Mouse (Mus musculus) heart, embryonic 12.5 days (tissue): ENCODE results near the gene Taf1c. TPM values are rescaled to one million over a fixed set of nuclear protein-coding genes. Genes with fewer than 3 reads are reported as not detected.
A peak's percentile ranks its signal among the peaks of the same experiment; 100 is the strongest.

Experiments used
- ATAC-seq: fragments of 200-750 bp; cut with Nextera tagmentation; 2 replicates; pipeline ENCODE4 v1.8.0; 2017; ENCODE audit warnings: moderate TSS enrichment, moderate library complexity; ENCODE audit not compliant: insufficient number of reproducible peaks, low FRiP score
- H3K27ac ChIP-seq: fragments of 300-500 bp; sonication (generic); 2 replicates; pipeline ENCODE4 v1.5.1; 2016; ENCODE audit warnings: mild to moderate bottlenecking, moderate library complexity; ENCODE audit not compliant: poor library complexity, severe bottlenecking
- H3K27me3 ChIP-seq: fragments of 300-500 bp; sonication (generic); replicated peaks from 2 replicates; pipeline ENCODE4 v1.6.1; 2016; ENCODE audit warnings: mild to moderate bottlenecking, moderate library complexity
- H3K36me3 ChIP-seq: fragments of 300-500 bp; sonication (generic); 2 replicates; pipeline ENCODE4 v1.6.1; 2016; ENCODE audit warnings: mild to moderate bottlenecking, moderate library complexity
- H3K4me1 ChIP-seq: fragments of 300-500 bp; sonication (generic); replicated peaks from 2 replicates; pipeline ENCODE4 v1.6.1; 2016; ENCODE audit warnings: mild to moderate bottlenecking
- H3K4me2 ChIP-seq: fragments of 300-500 bp; sonication (generic); 2 replicates; pipeline ENCODE4 v1.6.1; 2016; ENCODE audit warnings: mild to moderate bottlenecking, moderate library complexity
- H3K4me3 ChIP-seq: fragments of 300-500 bp; sonication (generic); 2 replicates; pipeline ENCODE4 v1.5.1; 2016; ENCODE audit warnings: mild to moderate bottlenecking
- H3K9ac ChIP-seq: fragments of 300-500 bp; sonication (generic); 2 replicates; pipeline ENCODE4 v1.6.1; 2016; ENCODE audit warnings: mild to moderate bottlenecking, moderate library complexity
- H3K9me3 ChIP-seq: fragments of 300-500 bp; sonication (generic); replicated peaks from 2 replicates; pipeline ENCODE4 v1.6.1; 2016; ENCODE audit warnings: mild to moderate bottlenecking, moderate library complexity
- WGBS: fragments of 180-500 bp; shearing (Covaris S2); methylation state at CpG from one replicate; pipeline ENCODE4 v1.1.7; 2016; 5-methylcytosine and 5-hydroxymethylcytosine counted together
- polyA plus RNA-seq: library from polyadenylated mRNA; unstranded; fragments of >200 nt; fragmentation: Nextera tagmentation; extraction: Ambion mirVana; gene quantifications from 2 replicates; pipeline ENCODE4 v1.2.1, GENCODE M21; 2016

The Taf1c gene
- polyA plus RNA-seq, 1 experiment from 2014 or later = 8.6 TPM

GRCm38 (mm10) chr8:119635958-119636357 lies 30.9 kb upstream of the Taf1c start:
- H3K4me1 ChIP-seq = peaks cover 19% of the 10 kb centered on the region
- no peak overlapping the region for H3K4me2 ChIP-seq
- H3K9ac ChIP-seq = no peak overlapping the region
- H3K9me3 ChIP-seq = no peaks in the 10 kb centered on the region
- peaks cover 52% of the 10 kb centered on the region for H3K27me3 ChIP-seq
- WGBS = 29% methylated on average over 2 of the region's 2 CpGs
- H3K36me3 ChIP-seq = no peaks in the 10 kb centered on the region
- no peak overlapping the region for H3K27ac ChIP-seq
- no peak overlapping the region for H3K4me3 ChIP-seq
- ATAC-seq = no peak

GRCm38 (mm10) chr8:119635378-119635777 lies 30.4 kb upstream of the Taf1c start, which contains the start of gene Kcng4:
TSS of gene Kcng4 (minus strand) at chr8:119635680.
- ATAC-seq = 0 out of 2 replicates have a peak, but pooled peaks have one; percentile 9
- H3K4me2 ChIP-seq = no peak within 1 kb of the TSS
- H3K36me3 ChIP-seq = no peaks in the 10 kb centered on the region
- H3K9me3 ChIP-seq = no peaks in the 10 kb centered on the region
- no peak within 1 kb of the TSS for H3K9ac ChIP-seq
- peaks cover 19% of the 10 kb centered on the region for H3K4me1 ChIP-seq
- H3K27ac ChIP-seq = no peak within 1 kb of the TSS
- no peak within 1 kb of the TSS for H3K4me3 ChIP-seq
- 27% methylated on average over 6 of the region's 6 CpGs for WGBS
- H3K27me3 ChIP-seq = peaks cover 52% of the 10 kb centered on the region

DNA sequence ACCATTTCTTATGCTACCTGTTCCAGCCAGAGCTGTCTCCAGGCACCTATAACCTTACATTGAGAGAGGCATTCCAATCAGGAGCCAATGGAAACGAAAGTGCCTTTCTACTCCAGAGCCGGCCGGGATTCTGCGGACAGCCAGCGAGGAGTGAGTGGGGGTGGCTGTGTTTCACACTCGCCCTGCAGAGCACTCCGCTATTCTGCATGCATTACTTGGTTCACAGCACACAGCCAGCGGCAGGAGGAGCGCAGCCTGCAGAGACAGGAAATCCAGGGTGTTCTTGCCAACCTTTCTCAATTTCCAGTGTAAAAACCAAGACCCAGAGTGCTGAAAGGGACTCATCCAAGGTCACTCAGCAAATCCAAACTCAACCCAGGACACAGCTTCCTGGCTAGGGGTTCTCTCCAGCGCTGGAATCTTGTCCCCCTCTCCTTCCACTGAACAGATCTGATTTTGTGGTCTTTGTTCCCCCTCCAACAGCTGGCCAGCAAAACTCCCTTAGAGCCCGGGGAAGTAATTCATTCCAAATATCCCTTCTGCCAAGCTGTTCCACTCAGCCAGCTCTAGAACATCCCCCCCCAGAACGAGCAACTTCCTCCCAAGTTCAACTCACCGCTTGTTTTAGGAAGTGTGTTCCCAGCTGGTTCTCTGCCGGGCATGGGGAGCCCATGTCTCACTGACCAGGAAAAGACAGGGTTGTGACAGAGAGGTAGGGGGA lies 29.8 kb upstream of the Taf1c start:
- Histone ChIP-seq H3K4me3 (no peak overlapping the region), H3K4me2 (no peak overlapping the region), H3K9ac (no peak overlapping the region), H3K27me3 (peaks cover 56% of the 10 kb centered on the region), H3K36me3 (no peaks in the 10 kb centered on the region), H3K27ac (no peak overlapping the region), H3K9me3 (no peaks in the 10 kb centered on the region), H3K4me1 (peaks cover 19% of the 10 kb centered on the region)
- 38% methylated on average over 14 of the region's 14 CpGs for WGBS
- ATAC-seq = no peak

GRCm38 (mm10) chr8:119632909-119633308 lies 27.9 kb upstream of the Taf1c start:
- no peak overlapping the region for H3K4me3 ChIP-seq
- peak overlapping the region; percentile 42 for H3K4me2 ChIP-seq
- peaks cover 19% of the 10 kb centered on the region for H3K4me1 ChIP-seq
- ATAC-seq = no peak
- no peaks in the 10 kb centered on the region for H3K9me3 ChIP-seq
- H3K27me3 ChIP-seq = peaks cover 58% of the 10 kb centered on the region
- no peak overlapping the region for H3K9ac ChIP-seq
- H3K27ac ChIP-seq = no peak overlapping the region
- H3K36me3 ChIP-seq = no peaks in the 10 kb centered on the region
- WGBS = 45% methylated on average over 29 of the region's 29 CpGs

- no peak overlapping the region for H3K27ac ChIP-seq
- no peaks in the 10 kb centered on the region for H3K36me3 ChIP-seq
- peaks cover 58% of the 10 kb centered on the region for H3K27me3 ChIP-seq
- peaks cover 19% of the 10 kb centered on the region for H3K4me1 ChIP-seq
- WGBS = 79% methylated on average over 9 of the region's 9 CpGs
- no peak overlapping the region for H3K9ac ChIP-seq
- no peak overlapping the region for H3K4me2 ChIP-seq
- no peak for ATAC-seq
- no peaks in the 10 kb centered on the region for H3K9me3 ChIP-seq
- no peak overlapping the region for H3K4me3 ChIP-seq
Observed at GRCm38 (mm10) chr8:119632246-119632645, 27.2 kb upstream of the Taf1c start.

- WGBS = 60% methylated on average over 3 of the region's 3 CpGs
- Histone ChIP-seq H3K27ac (no peak overlapping the region), H3K27me3 (peaks cover 53% of the 10 kb centered on the region)
Observed at GRCm38 (mm10) chr8:119630841-119631240, 25.8 kb upstream of the Taf1c start.

GRCm38 (mm10) chr8:119627613-119628359 lies 22.8 kb upstream of the Taf1c start:
- Histone ChIP-seq H3K4me1 (no peaks in the 10 kb centered on the region; the same call in 1 of the 2 replicates), H3K27ac (no peak overlapping the region), H3K9me3 (no peaks in the 10 kb centered on the region), H3K36me3 (no peaks in the 10 kb centered on the region), H3K4me3 (no peak overlapping the region), H3K4me2 (no peak overlapping the region), H3K9ac (no peak overlapping the region), H3K27me3 (peaks cover 43% of the 10 kb centered on the region)
- peak; percentile 37; the same call in 1 of the 2 replicates for ATAC-seq
- 40% methylated on average over 10 of the region's 10 CpGs for WGBS

More at GRCm38 (mm10) chr8:119630841-119631240, 25.8 kb upstream of the Taf1c start:
- Histone ChIP-seq H3K9me3 (no peaks in the 10 kb centered on the region), H3K4me3 (no peak overlapping the region), H3K4me2 (no peak overlapping the region), H3K36me3 (no peaks in the 10 kb centered on the region), H3K9ac (no peak overlapping the region), H3K4me1 (peaks cover 12% of the 10 kb centered on the region)
- no peak for ATAC-seq

DNA sequence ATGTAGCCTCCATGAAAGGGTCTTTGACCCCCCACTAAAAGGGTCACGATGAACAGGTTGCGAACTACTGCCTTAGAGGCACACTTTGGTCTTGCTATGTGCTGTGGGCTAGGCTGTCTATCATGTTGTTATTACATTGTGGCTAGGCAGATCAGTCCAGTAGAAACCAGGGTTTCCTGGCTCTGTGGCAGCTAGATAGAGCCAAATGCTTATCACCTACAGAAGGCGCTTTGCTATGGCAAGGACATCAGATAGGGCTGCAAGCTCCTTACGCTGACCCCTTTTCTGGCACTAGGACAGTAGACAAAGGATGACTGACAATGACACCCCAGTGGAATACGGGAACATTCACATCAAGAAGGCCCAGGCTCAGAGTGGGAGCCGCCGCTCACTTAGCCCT lies 22.2 kb upstream of the Taf1c start:
- H3K9me3 ChIP-seq = no peaks in the 10 kb centered on the region
- WGBS = 70% methylated on average over 7 of the region's 7 CpGs
- H3K36me3 ChIP-seq = no peaks in the 10 kb centered on the region
- no peak overlapping the region for H3K4me2 ChIP-seq
- H3K4me3 ChIP-seq = no peak overlapping the region
- no peak for ATAC-seq
- H3K27ac ChIP-seq = no peak overlapping the region
- H3K27me3 ChIP-seq = peaks cover 37% of the 10 kb centered on the region
- H3K4me1 ChIP-seq = no peaks in the 10 kb centered on the region; the same call in 1 of the 2 replicates
- H3K9ac ChIP-seq = no peak overlapping the region

GRCm38 (mm10) chr8:119625788-119626187 lies 20.8 kb upstream of the Taf1c start:
- H3K9ac ChIP-seq = no peak overlapping the region
- ATAC-seq = no peak
- H3K36me3 ChIP-seq = no peaks in the 10 kb centered on the region
- H3K9me3 ChIP-seq = no peaks in the 10 kb centered on the region
- peaks cover 9% of the 10 kb centered on the region for H3K4me1 ChIP-seq
- no peak overlapping the region for H3K4me2 ChIP-seq
- no peak overlapping the region for H3K27ac ChIP-seq
- WGBS = 66% methylated on average over 22 of the region's 22 CpGs
- no peak overlapping the region for H3K4me3 ChIP-seq
- peaks cover 27% of the 10 kb centered on the region for H3K27me3 ChIP-seq

- no peaks in the 10 kb centered on the region for H3K36me3 ChIP-seq
Observed at GRCm38 (mm10) chr8:119624916-119625315, 19.9 kb upstream of the Taf1c start.

DNA sequence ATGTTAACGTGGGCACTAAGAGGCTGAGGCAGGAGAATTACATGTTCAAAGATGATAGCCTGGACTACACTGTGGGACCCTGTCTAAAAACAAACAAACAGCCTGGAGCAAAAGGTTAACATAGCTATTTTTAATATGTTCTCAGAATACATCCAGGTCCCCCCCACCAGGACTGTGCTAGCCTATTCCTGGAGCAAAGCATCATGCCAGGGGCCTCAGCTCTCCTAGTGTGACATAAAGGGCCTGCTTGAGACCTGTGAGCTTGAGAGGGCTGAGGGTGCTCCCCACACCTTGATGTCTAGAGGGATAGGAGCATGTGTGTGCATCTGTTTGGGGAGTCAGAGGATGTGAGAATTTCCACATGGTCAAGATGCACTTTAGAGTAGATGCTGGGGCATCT lies 18.7 kb upstream of the Taf1c start:
- Histone ChIP-seq H3K27me3 (peaks cover 21% of the 10 kb centered on the region; the same call in 1 of the 2 replicates), H3K36me3 (no peaks in the 10 kb centered on the region), H3K9me3 (no peaks in the 10 kb centered on the region), H3K4me2 (no peak overlapping the region), H3K4me1 (peaks cover 16% of the 10 kb centered on the region), H3K27ac (no peak overlapping the region), H3K4me3 (no peak overlapping the region), H3K9ac (no peak overlapping the region)
- ATAC-seq = no peak
- 82% methylated on average over 1 of the region's 1 CpGs for WGBS

More at GRCm38 (mm10) chr8:119624916-119625315, 19.9 kb upstream of the Taf1c start:
- Histone ChIP-seq H3K9ac (no peak overlapping the region), H3K4me3 (no peak overlapping the region), H3K27me3 (peaks cover 24% of the 10 kb centered on the region), H3K4me2 (no peak overlapping the region), H3K27ac (no peak overlapping the region), H3K9me3 (no peaks in the 10 kb centered on the region), H3K4me1 (peaks cover 16% of the 10 kb centered on the region)
- ATAC-seq = no peak
- WGBS = 86% methylated on average over 7 of the region's 7 CpGs
